Mouse (Mus musculus) G1E (cell line): ENCODE results near the gene Spen.

Experiments used
- CTCF ChIP-seq: IDR thresholded peaks from 2 replicates; pipeline ENCODE4 v1.5.1; 2012; ENCODE audit warnings: low read depth, low read length, inconsistent platforms, mixed read lengths
- GATA1 ChIP-seq: IDR thresholded peaks from 2 replicates; pipeline ENCODE4 v1.6.1; 2012; ENCODE audit warnings: borderline replicate concordance, low read length, inconsistent platforms, mixed read lengths
- GATA2 ChIP-seq: IDR thresholded peaks from 2 replicates; pipeline ENCODE4 v1.6.1; 2012; ENCODE audit warnings: low read depth, low read length, inconsistent platforms, borderline replicate concordance
- POLR2AphosphoS5 ChIP-seq: IDR thresholded peaks from 2 replicates; pipeline ENCODE4 v1.6.1; 2012; ENCODE audit warnings: low read depth, low read length, inconsistent platforms; ENCODE audit not compliant: insufficient replicate concordance
- TAL1 ChIP-seq: conservative IDR thresholded peaks from 2 replicates; pipeline ENCODE4 v1.6.1; 2012; ENCODE audit warnings: low read depth, low read length, inconsistent platforms, mixed read lengths

DNA sequence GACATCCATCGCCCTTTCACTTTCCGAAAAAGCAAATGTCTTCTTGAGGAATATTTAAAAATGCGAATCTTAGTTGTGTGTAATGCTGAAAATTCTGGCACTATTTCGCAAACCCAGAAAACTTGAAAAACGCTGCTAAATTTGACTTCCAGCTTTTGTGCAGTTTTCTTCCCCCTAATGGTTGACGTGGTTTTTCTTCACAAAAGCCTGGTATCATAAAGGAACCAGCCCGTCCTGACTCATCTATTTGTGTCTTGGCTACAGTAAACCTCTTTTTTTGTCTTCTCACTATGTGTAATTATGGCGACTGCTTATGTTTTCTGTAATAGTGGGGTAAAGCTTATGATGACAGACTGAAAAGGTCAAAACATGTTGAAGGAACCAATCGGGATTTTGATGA, 8.9 kb upstream of the Spen start:
- TF ChIP-seq GATA1 (no peak), CTCF (no peak), TAL1 (no peak), GATA2 (no peak), POLR2AphosphoS5 (no peak)
